Mouse (Mus musculus) adrenal gland, postnatal 10 days (tissue): ENCODE data around the gene Gm17693. TPM values are rescaled to one million over a fixed set of nuclear protein-coding genes. Genes with fewer than 3 reads are reported as not detected.
"Not testable (repeated sequence)": the region's sequence is repeated elsewhere in the genome, so short reads cannot be mapped to it uniquely, and the experiment has no call there.

Source experiments
- DNase-seq: peaks from one replicate; pipeline ENCODE4 v3.0.0; 2021; ENCODE audit warnings: mixed read lengths
- long read RNA-seq, 2 experiments: library from polyadenylated mRNA; stranded (forward); transcript quantifications; one replicate each; pipeline ENCODE4 v2.0.0; 2021
- total RNA-seq, 2 experiments: library from RNA; stranded (reverse); gene quantifications; 2 replicates each; pipeline ENCODE4 v1.2.3; 2021

Gm17693 gene
- total RNA-seq, result not detected
- long read RNA-seq, experiment 1, result 0 reads
- long read RNA-seq, experiment 2, result 0 reads

DNA sequence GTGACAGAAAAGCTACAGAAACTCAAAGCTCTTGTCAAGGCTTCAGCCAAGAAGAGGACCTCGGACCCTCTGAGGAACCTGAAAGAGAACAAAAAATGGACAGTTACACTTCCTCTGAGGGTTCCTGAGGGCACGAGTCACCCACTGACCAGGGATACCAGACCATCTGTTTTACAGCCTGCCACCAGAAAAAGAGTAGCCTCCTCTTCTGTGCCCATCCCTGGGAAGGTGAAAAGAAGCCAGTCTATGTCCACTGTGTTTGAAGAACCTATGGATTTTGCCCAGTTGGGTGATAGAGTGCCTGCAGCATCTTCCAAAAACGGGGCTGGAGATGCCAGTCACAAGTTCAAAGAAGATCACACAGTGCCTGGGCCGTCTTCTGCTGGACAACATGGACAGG lies at the start of gene Gm17693:
Gm17693 (plus strand) TSS at position 301 of the 400 bp plus-strand sequence.
- not testable (repeated sequence) for DNase-seq
